Mouse (Mus musculus) E14TG2a.4 (cell line): Measurements from ENCODE around the gene Kcnh5.

ENCODE experiments used
- CTCF ChIP-seq: conservative IDR thresholded peaks from 2 replicates; pipeline ENCODE4 v1.5.1; 2014; ENCODE audit warnings: low read length
- POU5F1 ChIP-seq: IDR thresholded peaks from 2 replicates; pipeline ENCODE4 v1.6.1; 2014; ENCODE audit warnings: low read length, borderline replicate concordance

DNA sequence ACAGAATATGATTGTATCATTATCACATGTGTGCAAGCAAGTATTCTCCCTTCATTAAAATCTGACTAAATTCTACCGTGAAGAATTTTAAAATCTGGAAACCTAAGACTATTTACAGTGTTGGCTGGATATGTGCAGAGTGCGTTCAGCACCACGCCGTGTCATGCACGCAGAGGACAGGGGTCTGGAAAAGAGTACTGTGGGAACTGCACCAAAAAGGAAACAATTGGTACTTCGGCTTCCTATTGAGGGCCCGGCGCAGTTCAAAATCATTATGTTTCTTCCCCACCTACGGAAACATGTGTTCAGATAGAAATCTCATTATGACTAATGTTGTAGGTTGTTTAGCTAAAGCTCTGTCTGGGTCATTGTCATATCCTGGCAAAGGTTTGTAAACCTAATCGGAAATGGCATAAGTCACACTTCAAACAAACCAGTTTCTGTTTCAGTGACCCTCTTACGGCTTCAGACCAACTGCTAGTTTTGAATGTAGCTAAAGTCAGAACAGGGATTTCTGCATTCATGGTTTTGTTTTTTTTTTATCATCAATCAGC is 282.2 kb downstream of the Kcnh5 start:
- TF ChIP-seq CTCF (no peak), POU5F1 (no peak)
